Comparison of ENCODE assay signal across 25 mouse cellular contexts in genomic region chr6:65351622-65352021, GRCm38 (mm10). TPM values are rescaled to one million over a fixed set of nuclear protein-coding genes. Genes with fewer than 3 reads are reported as not detected.
DNase-seq lines count a peak whose midpoint lies in the region; ATAC-seq lines count a peak whose summit lies in the region.
"Had no signal": no experiment of that assay in that cellular context is flagged by ENCODE, and none has a peak within 500 bp of the region (broad histone marks: within the 10 kb centered on the region; RNA-seq: fewer than 3 reads in every experiment).

No protein-coding gene starts in this region.

- H3K9me3 ChIP-seq in hindbrain, embryonic 11.5 days (ENCODE audit: control insufficient read depth, low read length) = no peaks in the 10 kb centered on the region
- H3K9me3 ChIP-seq in hindbrain, embryonic 10.5 days = no peaks in the 10 kb centered on the region
- no peaks in the 10 kb centered on the region for H3K9me3 ChIP-seq in hindbrain, embryonic 16.5 days (ENCODE audit: control insufficient read depth, low read length)
- H3K9me3 ChIP-seq: embryonic facial prominence, embryonic 12.5 days; heart, embryonic 12.5 days; limb, embryonic 13.5 days; liver, embryonic 12.5 days had no signal

- ATAC-seq in hindbrain, embryonic 11.5 days (ENCODE audit: low FRiP score) = peak; percentile 59
- peak; percentile 81 for ATAC-seq in hindbrain, embryonic 16.5 days
- ATAC-seq: CD4-positive, CD25-positive, alpha-beta regulatory T cell, adult 4 months; liver, embryonic 12.5 days had no signal

- no peak overlapping the region for H3K9ac ChIP-seq in hindbrain, embryonic 11.5 days (ENCODE audit: low read depth, low read length)
- no peak overlapping the region; the same call in 1 of the 2 replicates for H3K9ac ChIP-seq in hindbrain, embryonic 16.5 days (ENCODE audit: low read depth, low read length)
- H3K9ac ChIP-seq: embryonic facial prominence, embryonic 12.5 days; heart, embryonic 12.5 days; limb, embryonic 13.5 days; liver, embryonic 12.5 days; lung, embryonic 14.5 days had no signal

- H3K27ac ChIP-seq in hindbrain, embryonic 11.5 days (ENCODE audit: low read depth, low read length) = no peak overlapping the region
- H3K27ac ChIP-seq in hindbrain, embryonic 10.5 days = no peak overlapping the region
- H3K27ac ChIP-seq in hindbrain, embryonic 16.5 days (ENCODE audit: low read depth, low read length) = no peak overlapping the region
- H3K27ac ChIP-seq: embryonic facial prominence, embryonic 12.5 days; limb, embryonic 13.5 days; liver, embryonic 12.5 days had no signal

- H3K4me3 ChIP-seq in hindbrain, embryonic 11.5 days (ENCODE audit: low read depth, low read length) = no peak overlapping the region
- no peak overlapping the region for H3K4me3 ChIP-seq in hindbrain, embryonic 10.5 days
- no peak overlapping the region for H3K4me3 ChIP-seq in hindbrain, embryonic 16.5 days (ENCODE audit: low read length)
- H3K4me3 ChIP-seq: embryonic facial prominence, embryonic 12.5 days; heart, embryonic 12.5 days; limb, embryonic 13.5 days; liver, embryonic 12.5 days had no signal

- 80% methylated on average over 4 of the region's 4 CpGs for WGBS in hindbrain, embryonic 11.5 days
- WGBS in hindbrain, embryonic 10.5 days = 82% methylated on average over 4 of the region's 4 CpGs
- 47% methylated on average over 4 of the region's 4 CpGs for WGBS in hindbrain, embryonic 16.5 days

- DNase-seq in adrenal gland, postnatal 10 days = peak; percentile 5
- DNase-seq in adrenal gland, postnatal 25 days = no peak
- DNase-seq in hindbrain, embryonic 11.5 days (ENCODE audit: low spot score) = no peak
- DNase-seq in hindbrain, embryonic 10.5 days (ENCODE audit: low spot score) = no peak
- DNase-seq in brain, adult 2 months (ENCODE audit: low read depth, low spot score) = peak; percentile 44
- no peak for DNase-seq in cerebellum, adult 9-10 months
- DNase-seq: cerebellum, adult 11-12 months; cerebellum, postnatal 25 days; heart, adult 18-20 months; heart, postnatal 10 days; kidney, adult 11 months; kidney, postnatal 4 days; lung, embryonic 14.5 days; thymus, adult 18-20 months; thymus, postnatal 36 days had no signal

- H3K4me1 ChIP-seq in hindbrain, embryonic 11.5 days (replicated peaks; ENCODE audit: control insufficient read depth, insufficient read depth, low read length) = no peaks in the 10 kb centered on the region
- peaks cover 6% of the 10 kb centered on the region; the same call in 1 of the 2 replicates for H3K4me1 ChIP-seq in hindbrain, embryonic 10.5 days (replicated peaks)
- H3K4me1 ChIP-seq in hindbrain, embryonic 16.5 days (ENCODE audit: control insufficient read depth, insufficient read depth, low read depth, low read length) = no peaks in the 10 kb centered on the region
- H3K4me1 ChIP-seq: embryonic facial prominence, embryonic 12.5 days; heart, embryonic 12.5 days; limb, embryonic 13.5 days; liver, embryonic 12.5 days had no signal

- H3K27me3 ChIP-seq in hindbrain, embryonic 11.5 days (ENCODE audit: control insufficient read depth, insufficient read depth, low read length) = no peaks in the 10 kb centered on the region
- H3K27me3 ChIP-seq in hindbrain, embryonic 10.5 days (ENCODE audit: insufficient read depth, poor library complexity, severe bottlenecking) = no peaks in the 10 kb centered on the region
- no peaks in the 10 kb centered on the region for H3K27me3 ChIP-seq in hindbrain, embryonic 16.5 days (replicated peaks; ENCODE audit: control insufficient read depth, insufficient read depth, low read length)
- H3K27me3 ChIP-seq: embryonic facial prominence, embryonic 12.5 days; heart, embryonic 12.5 days; limb, embryonic 13.5 days; liver, embryonic 12.5 days had no signal

- no peaks in the 10 kb centered on the region for H3K36me3 ChIP-seq in hindbrain, embryonic 11.5 days (ENCODE audit: control insufficient read depth, insufficient read depth, low read length)
- no peaks in the 10 kb centered on the region for H3K36me3 ChIP-seq in hindbrain, embryonic 10.5 days
- H3K36me3 ChIP-seq in hindbrain, embryonic 16.5 days (ENCODE audit: control insufficient read depth, insufficient read depth, low read length) = no peaks in the 10 kb centered on the region
- H3K36me3 ChIP-seq: embryonic facial prominence, embryonic 12.5 days; heart, embryonic 12.5 days; limb, embryonic 13.5 days; liver, embryonic 12.5 days had no signal

- no peak overlapping the region for H3K4me2 ChIP-seq in hindbrain, embryonic 11.5 days (replicated peaks; ENCODE audit: low read depth, low read length)
- H3K4me2 ChIP-seq in hindbrain, embryonic 16.5 days (ENCODE audit: low read length) = no peak overlapping the region
- H3K4me2 ChIP-seq: embryonic facial prominence, embryonic 12.5 days; heart, embryonic 12.5 days; limb, embryonic 13.5 days; liver, embryonic 12.5 days; lung, embryonic 14.5 days had no signal

RNA-seq across cellular contexts. Expression of gene C130060K24Rik, which starts 29.3 kb away (rescaled TPM):
- total RNA-seq in adrenal gland, postnatal 10 days (2021) = not detected
- total RNA-seq in adrenal gland, postnatal 25 days (2021) = not detected in 2 replicates
- 4.4 and 5.7 TPM in 2 replicates for polyA plus RNA-seq in hindbrain, embryonic 11.5 days (2014; fragmentation: Nextera tagmentation; extraction: Ambion mirVana)
- polyA plus RNA-seq in hindbrain, embryonic 10.5 days (2016; fragmentation: Nextera tagmentation; extraction: Ambion mirVana) = 3.2 and 4.1 TPM in 2 replicates
- 2.2 and 2.3 TPM in 2 replicates for polyA plus RNA-seq in hindbrain, embryonic 16.5 days (2015; fragmentation: Nextera tagmentation; extraction: Ambion mirVana)
- total RNA-seq: ES-E14; gastrocnemius, adult 8-10 months; heart, adult 18-20 months; heart, postnatal 10 days; megakaryocyte, adult 5-6 weeks had no signal
- polyA plus RNA-seq: CD4-positive, CD25-positive, alpha-beta regulatory T cell, adult 4 months; liver, embryonic 12.5 days; small intestine, adult 2 months had no signal

Comparison
In these comparisons a context has a peak if more than half of its experiments do, and no peak if none do; other contexts are left out.
1. DNase-seq: peak in adrenal gland, postnatal 10 days (single experiment) and brain, adult 2 months (single experiment); none in adrenal gland, postnatal 25 days (single experiment), hindbrain, embryonic 11.5 days (single experiment), hindbrain, embryonic 10.5 days (single experiment) and cerebellum, adult 9-10 months (single experiment).